Mouse (Mus musculus): Measurements from ENCODE around the gene Fbxo3. TPM values are rescaled to one million over a fixed set of nuclear protein-coding genes. Genes with fewer than 3 reads are reported as not detected.
"Not testable (repeated sequence)": the region's sequence is repeated elsewhere in the genome, so short reads cannot be mapped to it uniquely, and the experiment has no call there.

The Fbxo3 gene
- polyA plus RNA-seq, 1 experiment from 2014 or later, result 44.9 TPM

DNA sequence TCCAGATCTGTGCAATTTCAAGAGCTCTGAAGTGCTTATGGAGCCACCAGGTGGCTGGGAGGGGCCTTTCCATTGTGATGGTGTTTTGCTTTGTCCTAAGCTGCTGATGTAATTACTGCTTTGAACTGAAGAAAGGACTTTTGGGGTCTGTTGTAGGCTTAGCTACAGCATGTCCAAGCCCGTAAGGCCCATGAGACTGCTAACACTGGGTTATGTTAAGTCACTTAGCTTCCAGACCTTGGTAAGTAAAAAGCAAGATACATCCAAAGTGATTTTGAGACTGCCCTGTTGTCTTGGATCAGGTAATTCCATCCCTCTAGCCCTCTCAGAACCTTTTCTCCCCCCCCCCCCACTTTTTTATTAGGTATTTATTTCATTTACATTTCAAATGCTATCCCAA, 69.3 kb downstream of the Fbxo3 start:
- Histone ChIP-seq H3K4me1 (ENCODE audit: control insufficient read depth in 2 of 2, insufficient read depth in 2 of 2, low read length in 2 of 2) (peaks cover 2 to 13% of the 10 kb centered on the region in 2 experiments; a peak in 3 of 4 replicates), H3K4me3 (ENCODE audit: control insufficient read depth in 1 of 2, insufficient read depth in 1 of 2, low read depth in 1 of 2, low read length in 2 of 2) (peak overlapping the region in 1 of 2 experiments; percentile 45; a peak in 2 of 4 replicates), H3K9ac (ENCODE audit: low read length) (peak overlapping the region; percentile 74), H3K4me2 (ENCODE audit: low read length) (peak overlapping the region; percentile 62), H3K27ac (replicated peaks in 1 of 2; ENCODE audit: control insufficient read depth in 1 of 2, insufficient read depth in 1 of 2, low read depth in 2 of 2, low read length in 2 of 2) (peak overlapping the region; percentile 87 to 97; a peak in 3 of 4 replicates)
- not testable (repeated sequence) for ATAC-seq (ENCODE audit: insufficient number of reproducible peaks, insufficient read depth, low FRiP score, low read depth); H3K9me3 ChIP-seq (ENCODE audit: control insufficient read depth, low read length); H3K36me3 ChIP-seq (ENCODE audit: control insufficient read depth, insufficient read depth, low read length); H3K27me3 ChIP-seq (ENCODE audit: control insufficient read depth, insufficient read depth, low read length)
- 40% methylated on average over 1 of the region's 1 CpGs for WGBS

DNA sequence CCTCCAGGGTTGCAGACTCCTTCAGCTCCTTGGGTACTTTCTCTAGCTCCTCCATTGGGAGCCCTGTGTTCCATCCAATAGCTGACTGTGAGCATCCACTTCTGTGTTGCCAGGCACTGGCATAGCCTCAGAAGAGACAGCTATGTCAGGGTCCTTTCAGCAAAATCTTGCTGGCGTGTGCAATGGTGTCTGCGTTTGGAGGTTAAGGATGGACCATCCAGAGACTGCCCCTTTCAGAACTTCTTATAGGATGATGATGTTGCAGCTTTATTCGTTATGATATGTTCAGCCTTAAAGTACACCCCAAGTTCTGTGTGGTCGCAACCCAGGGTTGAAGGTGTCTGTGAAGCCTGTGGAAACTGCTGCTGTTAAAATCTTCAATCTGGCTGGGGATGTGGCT, 69.9 kb downstream of the Fbxo3 start:
- WGBS, result 91% methylated on average over 4 of the region's 4 CpGs
- H3K9ac ChIP-seq (ENCODE audit: low read length); ATAC-seq (ENCODE audit: insufficient number of reproducible peaks, insufficient read depth, low FRiP score, low read depth); H3K27me3 ChIP-seq (ENCODE audit: control insufficient read depth, insufficient read depth, low read length); H3K9me3 ChIP-seq (ENCODE audit: control insufficient read depth, low read length); H3K36me3 ChIP-seq (ENCODE audit: control insufficient read depth, insufficient read depth, low read length): not testable (repeated sequence)
- Histone ChIP-seq H3K27ac (replicated peaks in 1 of 2; ENCODE audit: control insufficient read depth in 1 of 2, insufficient read depth in 1 of 2, low read depth in 2 of 2, low read length in 2 of 2) (0 out of 4 replicates have a peak overlapping the region, but pooled peaks of 1 of the 2 experiments have one; percentile 24), H3K4me2 (ENCODE audit: low read length) (peak overlapping the region; percentile 62), H3K4me1 (ENCODE audit: control insufficient read depth in 2 of 2, insufficient read depth in 2 of 2, low read length in 2 of 2) (peaks cover 3 to 15% of the 10 kb centered on the region in 2 experiments), H3K4me3 (ENCODE audit: control insufficient read depth in 1 of 2, insufficient read depth in 1 of 2, low read depth in 1 of 2, low read length in 2 of 2) (0 out of 4 replicates have a peak overlapping the region, but pooled peaks of 1 of the 2 experiments have one; percentile 45)

DNA sequence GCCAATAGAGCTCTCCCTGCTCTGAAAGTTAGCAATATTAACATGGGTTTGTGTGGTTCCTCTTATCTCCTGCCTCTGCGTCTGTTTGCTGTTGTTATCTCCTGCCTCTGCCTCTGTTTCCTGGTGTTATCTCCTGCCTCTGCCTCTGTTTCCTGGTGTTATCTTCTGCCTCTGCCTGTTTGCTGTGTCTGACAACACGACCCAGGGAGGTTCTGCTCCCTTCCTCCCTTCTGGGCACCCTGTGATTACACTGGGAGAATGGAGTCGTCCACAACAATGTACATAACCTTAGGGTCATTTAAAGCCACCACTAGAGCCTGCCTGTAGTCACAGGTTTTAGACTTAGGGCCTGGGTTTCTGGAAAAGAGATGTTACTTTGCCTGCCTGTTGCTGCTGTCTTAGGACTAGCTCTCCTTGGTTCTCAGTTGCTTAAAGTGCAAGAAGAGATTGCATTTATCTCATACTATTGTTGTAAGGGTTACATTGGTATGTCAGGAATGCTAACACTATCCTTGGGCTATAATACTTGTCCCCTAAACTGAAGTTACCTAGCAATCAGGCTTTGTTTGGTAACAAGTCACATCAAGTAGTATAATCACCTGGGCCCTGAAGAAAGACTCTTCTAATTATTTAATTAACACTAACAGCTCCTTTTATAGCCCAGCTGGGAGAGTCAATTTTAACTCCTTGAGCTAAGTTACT, 71.2 kb downstream of the Fbxo3 start:
- H3K4me2 ChIP-seq (ENCODE audit: low read length), result peak overlapping the region; percentile 34
- WGBS, result 1% methylated on average over 3 of the region's 3 CpGs

DNA sequence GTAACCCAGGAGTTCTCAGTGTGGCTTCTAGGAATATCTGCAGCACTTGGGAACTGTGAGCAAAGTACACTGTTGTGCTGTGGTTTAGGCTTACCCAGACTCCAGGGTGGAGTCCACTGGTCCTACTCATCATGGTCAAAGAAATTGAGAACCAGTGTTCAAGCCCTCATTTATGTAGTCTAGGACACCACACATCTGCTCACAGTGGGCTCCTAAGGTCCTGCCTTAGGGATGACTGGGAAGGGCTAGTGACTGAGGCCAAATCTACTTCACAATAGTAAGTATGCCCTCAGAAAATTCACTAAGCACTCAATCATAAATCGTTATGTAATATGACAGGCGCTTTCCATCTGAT, 71.7 kb downstream of the Fbxo3 start:
- 93% methylated on average over 2 of the region's 2 CpGs for WGBS
- H3K9ac ChIP-seq (ENCODE audit: low read length), result no peak overlapping the region
- peak overlapping the region; percentile 12 to 62; a peak in 3 of 4 replicates for H3K27ac ChIP-seq (replicated peaks in 1 of 2; ENCODE audit: control insufficient read depth in 1 of 2, insufficient read depth in 1 of 2, low read depth in 2 of 2, low read length in 2 of 2)
- H3K9me3 ChIP-seq (ENCODE audit: control insufficient read depth, low read length), result no peaks in the 10 kb centered on the region
- peak overlapping the region; percentile 34 for H3K4me2 ChIP-seq (ENCODE audit: low read length)
- ATAC-seq (ENCODE audit: insufficient number of reproducible peaks, insufficient read depth, low FRiP score, low read depth), result no peak
- H3K36me3 ChIP-seq (ENCODE audit: control insufficient read depth, insufficient read depth, low read length), result 0 out of 2 replicates have a peak, but pooled peaks cover under 1% of the 10 kb centered on the region
- peaks cover 7 to 27% of the 10 kb centered on the region in 2 experiments for H3K4me1 ChIP-seq (ENCODE audit: control insufficient read depth in 2 of 2, insufficient read depth in 2 of 2, low read length in 2 of 2)
- H3K27me3 ChIP-seq (ENCODE audit: control insufficient read depth, insufficient read depth, low read length), result no peaks in the 10 kb centered on the region
- no peak overlapping the region for H3K4me3 ChIP-seq (ENCODE audit: control insufficient read depth in 1 of 2, insufficient read depth in 1 of 2, low read depth in 1 of 2, low read length in 2 of 2)

More for the DNA sequence above, 71.2 kb downstream of the Fbxo3 start:
- Histone ChIP-seq H3K27me3 (ENCODE audit: control insufficient read depth, insufficient read depth, low read length) (no peaks in the 10 kb centered on the region), H3K27ac (replicated peaks in 1 of 2; ENCODE audit: control insufficient read depth in 1 of 2, insufficient read depth in 1 of 2, low read depth in 2 of 2, low read length in 2 of 2) (peak overlapping the region; percentile 14 to 62; a peak in 3 of 4 replicates), H3K9ac (ENCODE audit: low read length) (no peak overlapping the region), H3K9me3 (ENCODE audit: control insufficient read depth, low read length) (no peaks in the 10 kb centered on the region), H3K4me1 (ENCODE audit: control insufficient read depth in 2 of 2, insufficient read depth in 2 of 2, low read length in 2 of 2) (peaks cover 7 to 27% of the 10 kb centered on the region in 2 experiments), H3K4me3 (ENCODE audit: control insufficient read depth in 1 of 2, insufficient read depth in 1 of 2, low read depth in 1 of 2, low read length in 2 of 2) (no peak overlapping the region), H3K36me3 (ENCODE audit: control insufficient read depth, insufficient read depth, low read length) (no peaks in the 10 kb centered on the region)
- peak; percentile 25; the same call in 1 of the 2 replicates for ATAC-seq (ENCODE audit: insufficient number of reproducible peaks, insufficient read depth, low FRiP score, low read depth)

DNA sequence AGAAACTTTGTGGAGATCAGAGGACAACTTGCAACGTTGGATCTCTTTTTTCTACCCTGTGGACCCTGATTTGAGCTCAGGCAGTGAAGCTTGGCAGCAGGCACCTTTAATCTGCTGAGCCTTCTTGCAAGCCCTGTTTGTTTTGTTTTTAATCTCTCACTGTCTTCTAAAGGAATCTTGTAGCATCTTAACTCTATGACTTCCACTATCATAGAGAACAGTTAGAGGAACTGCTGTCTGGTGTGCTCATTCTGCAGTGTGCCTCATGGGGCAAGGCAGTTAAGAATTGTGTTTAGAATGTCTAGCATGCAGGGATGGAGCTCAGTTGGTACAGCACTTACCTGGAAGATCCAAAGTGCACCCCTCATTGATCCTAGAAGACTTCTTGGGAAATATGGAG, 72.4 kb downstream of the Fbxo3 start:
- H3K4me2 ChIP-seq (ENCODE audit: low read length), result no peak overlapping the region
- 45% methylated on average over 1 of the region's 1 CpGs for WGBS

DNA sequence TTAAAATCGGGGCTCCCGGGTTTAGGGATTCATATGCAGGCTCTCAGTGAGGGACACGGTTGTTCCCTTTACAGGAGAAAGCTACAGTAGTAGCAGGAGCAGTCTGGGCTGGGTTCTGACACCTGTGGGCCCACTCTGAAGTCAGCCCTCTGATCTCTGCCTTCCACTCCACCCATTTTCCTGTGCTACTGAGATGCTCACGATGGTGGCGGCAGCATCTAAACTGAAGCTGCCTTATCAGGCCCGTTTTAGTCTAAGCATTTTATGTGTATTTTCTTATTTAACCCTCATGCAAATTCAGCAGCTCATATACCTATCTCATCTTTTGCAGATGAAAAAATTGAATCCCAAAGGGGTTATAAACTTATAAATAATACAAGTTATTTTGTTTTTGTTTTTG, 77.3 kb downstream of the Fbxo3 start:
- Histone ChIP-seq H3K27me3 (ENCODE audit: control insufficient read depth, insufficient read depth, low read length) (no peaks in the 10 kb centered on the region), H3K9ac (ENCODE audit: low read length) (no peak overlapping the region), H3K4me1 (ENCODE audit: control insufficient read depth in 2 of 2, insufficient read depth in 2 of 2, low read length in 2 of 2) (peaks cover 10 to 21% of the 10 kb centered on the region in 2 experiments), H3K4me3 (ENCODE audit: control insufficient read depth in 1 of 2, insufficient read depth in 1 of 2, low read depth in 1 of 2, low read length in 2 of 2) (no peak overlapping the region), H3K36me3 (ENCODE audit: control insufficient read depth, insufficient read depth, low read length) (0 out of 2 replicates have a peak, but pooled peaks cover 7% of the 10 kb centered on the region), H3K4me2 (ENCODE audit: low read length) (no peak overlapping the region), H3K9me3 (ENCODE audit: control insufficient read depth, low read length) (no peaks in the 10 kb centered on the region), H3K27ac (replicated peaks in 1 of 2; ENCODE audit: control insufficient read depth in 1 of 2, insufficient read depth in 1 of 2, low read depth in 2 of 2, low read length in 2 of 2) (no peak overlapping the region)
- 83% methylated on average over 6 of the region's 6 CpGs for WGBS
- no peak for ATAC-seq (ENCODE audit: insufficient number of reproducible peaks, insufficient read depth, low FRiP score, low read depth)

More for the DNA sequence above, 72.4 kb downstream of the Fbxo3 start:
- H3K27me3 ChIP-seq (ENCODE audit: control insufficient read depth, insufficient read depth, low read length), result no peaks in the 10 kb centered on the region
- no peak overlapping the region for H3K4me3 ChIP-seq (ENCODE audit: control insufficient read depth in 1 of 2, insufficient read depth in 1 of 2, low read depth in 1 of 2, low read length in 2 of 2)
- H3K27ac ChIP-seq (replicated peaks in 1 of 2; ENCODE audit: control insufficient read depth in 1 of 2, insufficient read depth in 1 of 2, low read depth in 2 of 2, low read length in 2 of 2), result no peak overlapping the region
- H3K9me3 ChIP-seq (ENCODE audit: control insufficient read depth, low read length), result no peaks in the 10 kb centered on the region
- no peak overlapping the region for H3K9ac ChIP-seq (ENCODE audit: low read length)
- H3K4me1 ChIP-seq (ENCODE audit: control insufficient read depth in 2 of 2, insufficient read depth in 2 of 2, low read length in 2 of 2), result peaks cover 7 to 27% of the 10 kb centered on the region in 2 experiments
- ATAC-seq (ENCODE audit: insufficient number of reproducible peaks, insufficient read depth, low FRiP score, low read depth), result no peak
- 0 out of 2 replicates have a peak, but pooled peaks cover 7% of the 10 kb centered on the region for H3K36me3 ChIP-seq (ENCODE audit: control insufficient read depth, insufficient read depth, low read length)

DNA sequence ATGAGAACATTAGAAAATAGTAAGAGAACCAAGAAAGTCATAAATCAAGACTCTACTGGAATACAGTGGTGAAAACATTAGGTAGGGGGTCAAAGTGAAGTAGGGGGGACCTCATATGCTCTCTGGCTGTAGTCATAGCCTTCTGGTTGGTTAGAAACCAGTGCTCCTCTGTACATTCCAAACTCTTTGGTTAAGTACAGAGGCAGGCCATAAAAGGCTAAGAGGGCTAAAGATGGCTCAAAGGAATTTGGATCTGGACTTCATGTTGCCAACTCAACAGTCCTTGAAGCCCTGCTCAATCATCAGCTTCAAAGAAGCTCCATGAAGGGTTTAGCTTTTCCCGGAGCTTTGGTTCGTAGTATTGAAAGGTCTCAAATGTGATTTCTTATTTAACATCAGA, 81.5 kb downstream of the Fbxo3 start:
- Histone ChIP-seq H3K4me1 (ENCODE audit: control insufficient read depth in 2 of 2, insufficient read depth in 2 of 2, low read length in 2 of 2) (peaks cover 4 to 10% of the 10 kb centered on the region in 2 experiments), H3K27ac (replicated peaks in 1 of 2; ENCODE audit: control insufficient read depth in 1 of 2, insufficient read depth in 1 of 2, low read depth in 2 of 2, low read length in 2 of 2) (peak overlapping the region; percentile 33 to 54), H3K36me3 (ENCODE audit: control insufficient read depth, insufficient read depth, low read length) (peaks cover 11% of the 10 kb centered on the region; the same call in 1 of the 2 replicates)
- not testable (repeated sequence) for ATAC-seq (ENCODE audit: insufficient number of reproducible peaks, insufficient read depth, low FRiP score, low read depth); H3K4me2 ChIP-seq (ENCODE audit: low read length); H3K9me3 ChIP-seq (ENCODE audit: control insufficient read depth, low read length); H3K9ac ChIP-seq (ENCODE audit: low read length); H3K27me3 ChIP-seq (ENCODE audit: control insufficient read depth, insufficient read depth, low read length); H3K4me3 ChIP-seq (ENCODE audit: control insufficient read depth in 1 of 2, insufficient read depth in 1 of 2, low read depth in 1 of 2, low read length in 2 of 2)
- WGBS, result 19% methylated on average over 2 of the region's 2 CpGs
